Mouse (Mus musculus) CD4-positive, CD25-positive, alpha-beta regulatory T cell, adult 2 months (primary cell): ENCODE results near the gene 1110059E24Rik.
"Not testable (repeated sequence)": the region's sequence is repeated elsewhere in the genome, so short reads cannot be mapped to it uniquely, and the experiment has no call there.

Source experiments
- DNase-seq: peaks from one replicate; pipeline ENCODE4 v3.0.0-alpha.2; 2012; ENCODE audit warnings: low read depth, low spot score

1110059E24Rik gene

GRCm38 (mm10) chr19:21652285-21653171 lies at the start of gene 1110059E24Rik:
TSS of gene 1110059E24Rik (minus strand) at chr19:21652976.
- peak; percentile 96 for DNase-seq

- DNase-seq = no peak
Observed at GRCm38 (mm10) chr19:21680986-21681385, 28.2 kb upstream of the 1110059E24Rik start.

- DNase-seq = no peak
Observed at GRCm38 (mm10) chr19:21680091-21680490, 27.3 kb upstream of the 1110059E24Rik start.

- no peak for DNase-seq
Observed at GRCm38 (mm10) chr19:21674354-21675096, 21.7 kb upstream of the 1110059E24Rik start.

GRCm38 (mm10) chr19:21669650-21670049 lies 16.9 kb upstream of the 1110059E24Rik start:
- DNase-seq = no peak

- no peak for DNase-seq
Observed at GRCm38 (mm10) chr19:21663756-21664456, 11.1 kb upstream of the 1110059E24Rik start.

- DNase-seq = no peak
Observed at GRCm38 (mm10) chr19:21660734-21661133, 8.0 kb upstream of the 1110059E24Rik start.

- no peak for DNase-seq
Observed at GRCm38 (mm10) chr19:21654788-21655187, 2.0 kb upstream of the 1110059E24Rik start.

- peak; percentile 53 for DNase-seq
Observed at GRCm38 (mm10) chr19:21653172-21653981, 601 bp upstream of the 1110059E24Rik start, which contains the start of gene Abhd17b. TSS of gene Abhd17b (plus strand) at chr19:21653185.

GRCm38 (mm10) chr19:21651664-21652063 lies 1.1 kb downstream of the 1110059E24Rik start:
- no peak for DNase-seq

GRCm38 (mm10) chr19:21646142-21646541 lies 6.6 kb downstream of the 1110059E24Rik start:
- peak; percentile 30 for DNase-seq

GRCm38 (mm10) chr19:21645301-21645700 lies 7.5 kb downstream of the 1110059E24Rik start:
- no peak for DNase-seq

- no peak for DNase-seq
Observed at GRCm38 (mm10) chr19:21643935-21644334, 8.8 kb downstream of the 1110059E24Rik start.

GRCm38 (mm10) chr19:21637672-21638071 lies 15.1 kb downstream of the 1110059E24Rik start:
- no peak for DNase-seq

- DNase-seq = no peak
Observed at GRCm38 (mm10) chr19:21636907-21637306, 15.9 kb downstream of the 1110059E24Rik start.

- DNase-seq = no peak
Observed at GRCm38 (mm10) chr19:21635406-21635805, 17.4 kb downstream of the 1110059E24Rik start.

GRCm38 (mm10) chr19:21630656-21631331 lies 22.0 kb downstream of the 1110059E24Rik start:
- DNase-seq = peak; percentile 57

- DNase-seq = no peak
Observed at GRCm38 (mm10) chr19:21629501-21629900, 23.3 kb downstream of the 1110059E24Rik start.

- DNase-seq = no peak
Observed at GRCm38 (mm10) chr19:21629030-21629429, 23.7 kb downstream of the 1110059E24Rik start.

GRCm38 (mm10) chr19:21628440-21628839 lies 24.3 kb downstream of the 1110059E24Rik start:
- not testable (repeated sequence) for DNase-seq
